Mouse (Mus musculus) limb, embryonic 13.5 days (tissue): ENCODE results near the gene Eef1e1. TPM values are rescaled to one million over a fixed set of nuclear protein-coding genes. Genes with fewer than 3 reads are reported as not detected.

Experiments used
- ATAC-seq: fragments of 200-750 bp; cut with Nextera tagmentation; 2 replicates; pipeline ENCODE4 v1.8.0; 2017; ENCODE audit warnings: low read depth, moderate number of reproducible peaks, moderate TSS enrichment; ENCODE audit not compliant: low FRiP score
- H3K27ac ChIP-seq: fragments of 300-500 bp; sonication (generic); 2 replicates; pipeline ENCODE4 v1.5.1; 2015; ENCODE audit warnings: inconsistent platforms, mild to moderate bottlenecking, moderate library complexity
- H3K27me3 ChIP-seq: fragments of 300-500 bp; sonication (generic); 2 replicates; pipeline ENCODE4 v1.6.1; 2015; ENCODE audit warnings: mild to moderate bottlenecking, inconsistent platforms
- H3K36me3 ChIP-seq: fragments of 300-500 bp; sonication (generic); 2 replicates; pipeline ENCODE4 v1.6.1; 2015; ENCODE audit warnings: inconsistent platforms, mild to moderate bottlenecking, moderate library complexity
- H3K4me1 ChIP-seq: fragments of 300-500 bp; sonication (generic); 2 replicates; pipeline ENCODE4 v1.6.1; 2015; ENCODE audit warnings: inconsistent platforms
- H3K4me2 ChIP-seq: fragments of 300-500 bp; sonication (generic); replicated peaks from 2 replicates; pipeline ENCODE4 v1.6.1; 2015; ENCODE audit warnings: inconsistent platforms, mild to moderate bottlenecking, moderate library complexity
- H3K4me3 ChIP-seq: fragments of 300-500 bp; sonication (generic); 2 replicates; pipeline ENCODE4 v1.5.1; 2015; ENCODE audit warnings: moderate library complexity, mild to moderate bottlenecking, inconsistent platforms
- H3K9ac ChIP-seq: fragments of 300-500 bp; sonication (generic); 2 replicates; pipeline ENCODE4 v1.6.1; 2015; ENCODE audit warnings: mild to moderate bottlenecking, inconsistent platforms
- H3K9me3 ChIP-seq: fragments of 300-500 bp; sonication (generic); 2 replicates; pipeline ENCODE4 v1.6.1; 2016; ENCODE audit warnings: inconsistent platforms
- WGBS: fragments of 180-500 bp; shearing (Covaris S2); methylation state at CpG from one replicate; pipeline ENCODE4 v1.1.7; 2015; 5-methylcytosine and 5-hydroxymethylcytosine counted together
- polyA plus RNA-seq: library from polyadenylated mRNA; unstranded; fragments of >200 nt; fragmentation: Nextera tagmentation; extraction: Ambion mirVana; gene quantifications from 2 replicates; pipeline ENCODE4 v1.2.1, GENCODE M21; 2015

Eef1e1 gene
- polyA plus RNA-seq, 1 experiment from 2014 or later = 42.4 TPM

- no peak overlapping the region for H3K27ac ChIP-seq
- no peaks in the 10 kb centered on the region; the same call in 1 of the 2 replicates for H3K4me1 ChIP-seq
- no peaks in the 10 kb centered on the region for H3K9me3 ChIP-seq
- peaks cover 4% of the 10 kb centered on the region for H3K36me3 ChIP-seq
- no peak overlapping the region for H3K4me3 ChIP-seq
- no peak overlapping the region for H3K9ac ChIP-seq
- H3K27me3 ChIP-seq = no peaks in the 10 kb centered on the region
- WGBS = 74% methylated on average over 3 of the region's 3 CpGs
- ATAC-seq = no peak
- H3K4me2 ChIP-seq = no peak overlapping the region
Measured at GRCm38 (mm10) chr13:38597076-38597475, 61.8 kb downstream of the Eef1e1 start.

- Histone ChIP-seq H3K9me3 (no peaks in the 10 kb centered on the region), H3K4me2 (no peak overlapping the region), H3K4me1 (no peaks in the 10 kb centered on the region; the same call in 1 of the 2 replicates), H3K27ac (no peak overlapping the region), H3K27me3 (no peaks in the 10 kb centered on the region), H3K4me3 (no peak overlapping the region), H3K9ac (no peak overlapping the region), H3K36me3 (peaks cover 3% of the 10 kb centered on the region; the same call in 1 of the 2 replicates)
- 74% methylated on average over 4 of the region's 4 CpGs for WGBS
- no peak for ATAC-seq
Measured at GRCm38 (mm10) chr13:38596461-38596860, 62.4 kb downstream of the Eef1e1 start.

Other genes starting within 250 kb of the Eef1e1 start
- gene Txndc5, start 130.2 kb downstream of the Eef1e1 start, polyA plus RNA-seq = 249 and 257 TPM in 2 replicates
- gene Bloc1s5, start 23.9 kb downstream of the Eef1e1 start, polyA plus RNA-seq = 22.8 and 23.1 TPM in 2 replicates